Mouse (Mus musculus): ENCODE data around the gene Ager.

The Ager gene

DNA sequence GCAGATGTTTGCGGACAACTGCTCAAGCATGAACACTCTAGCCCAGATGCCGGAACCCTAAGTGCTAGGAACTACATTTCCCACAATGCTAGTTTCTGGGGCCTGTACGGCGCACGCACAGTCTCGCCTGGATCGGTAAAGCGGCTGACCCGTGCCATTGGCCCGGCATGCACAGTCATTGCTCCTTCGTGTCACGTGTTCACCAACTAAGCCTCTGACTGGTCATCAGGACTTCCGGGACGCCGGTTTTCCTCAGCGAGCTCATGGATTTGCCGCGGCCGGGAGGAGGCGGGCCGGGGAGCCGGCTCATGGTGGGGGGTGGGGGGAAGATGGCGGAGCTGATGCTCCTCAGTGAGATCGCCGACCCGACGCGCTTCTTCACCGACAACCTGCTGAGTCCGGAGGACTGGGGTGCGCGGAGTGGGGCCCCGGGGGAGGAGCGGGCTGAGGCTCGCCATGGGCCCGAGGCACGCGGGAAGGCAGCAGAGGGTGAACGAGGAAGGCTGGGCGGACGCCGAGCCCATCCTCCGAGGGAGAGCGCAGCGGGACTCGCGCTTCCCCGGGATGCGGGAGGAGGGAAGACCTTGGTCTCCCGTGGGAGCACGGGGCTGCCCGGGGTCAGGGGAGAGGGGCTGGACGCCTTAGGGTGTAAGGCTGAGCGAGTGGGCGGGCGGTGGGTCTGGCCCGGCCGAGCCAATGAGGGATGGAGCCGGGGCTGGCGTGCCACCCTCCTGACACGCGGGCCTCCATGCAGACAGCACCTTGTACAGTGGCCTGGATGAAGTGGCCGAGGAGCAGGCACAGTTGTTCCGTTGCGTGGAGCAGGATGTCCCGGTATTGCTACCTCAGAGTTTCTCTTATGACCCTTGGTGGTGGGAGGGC lies 49.5 kb downstream of the Ager start, which contains the start of gene Atf6b:
Gene Atf6b, plus strand, starts transcription at position 241 of the 882 bp plus-strand sequence.
- no peak; the same call in 1 of the 2 replicates for TF ChIP-seq GATA4 (IDR thresholded peaks at IDR 0.05; ENCODE audit: insufficient replicate concordance, low read length)

DNA sequence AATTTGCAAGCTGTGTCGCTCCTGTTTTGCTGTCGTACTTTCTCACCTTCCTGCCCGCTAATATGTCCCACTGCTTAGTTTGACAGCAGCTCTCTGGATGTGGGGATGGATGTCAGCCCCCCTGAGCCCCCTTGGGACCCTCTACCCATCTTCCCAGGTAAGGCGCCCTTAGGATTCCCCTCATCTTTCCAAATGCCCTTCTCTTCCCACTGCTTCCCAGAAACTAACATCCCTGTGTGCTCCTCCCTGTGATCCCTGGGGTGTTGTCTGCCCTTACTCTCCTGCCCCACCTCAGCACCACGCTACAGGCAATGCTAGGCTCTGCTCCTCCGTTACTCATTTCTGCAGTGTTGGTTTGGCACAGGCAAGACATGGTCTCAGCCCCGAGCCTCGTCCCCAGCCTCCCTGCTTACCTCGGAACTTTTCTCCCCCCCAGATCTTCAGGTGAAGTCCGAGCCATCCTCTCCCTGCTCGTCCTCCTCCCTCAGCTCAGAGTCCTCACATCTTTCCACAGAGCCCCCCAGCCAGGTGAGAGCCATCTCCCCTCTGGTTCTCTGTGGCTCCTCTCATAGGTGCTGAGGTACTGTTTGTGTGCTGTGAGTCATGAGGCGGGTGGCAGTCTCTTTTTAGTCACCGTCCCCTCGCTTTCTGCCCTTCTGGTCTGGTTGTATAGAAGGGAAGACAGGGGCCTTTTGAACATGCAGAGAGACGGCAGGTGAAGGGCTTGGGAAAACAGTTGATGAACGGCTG lies 50.7 kb downstream of the Ager start:
- no peak for TF ChIP-seq GATA4 (IDR thresholded peaks at IDR 0.05; ENCODE audit: insufficient replicate concordance, low read length)

DNA sequence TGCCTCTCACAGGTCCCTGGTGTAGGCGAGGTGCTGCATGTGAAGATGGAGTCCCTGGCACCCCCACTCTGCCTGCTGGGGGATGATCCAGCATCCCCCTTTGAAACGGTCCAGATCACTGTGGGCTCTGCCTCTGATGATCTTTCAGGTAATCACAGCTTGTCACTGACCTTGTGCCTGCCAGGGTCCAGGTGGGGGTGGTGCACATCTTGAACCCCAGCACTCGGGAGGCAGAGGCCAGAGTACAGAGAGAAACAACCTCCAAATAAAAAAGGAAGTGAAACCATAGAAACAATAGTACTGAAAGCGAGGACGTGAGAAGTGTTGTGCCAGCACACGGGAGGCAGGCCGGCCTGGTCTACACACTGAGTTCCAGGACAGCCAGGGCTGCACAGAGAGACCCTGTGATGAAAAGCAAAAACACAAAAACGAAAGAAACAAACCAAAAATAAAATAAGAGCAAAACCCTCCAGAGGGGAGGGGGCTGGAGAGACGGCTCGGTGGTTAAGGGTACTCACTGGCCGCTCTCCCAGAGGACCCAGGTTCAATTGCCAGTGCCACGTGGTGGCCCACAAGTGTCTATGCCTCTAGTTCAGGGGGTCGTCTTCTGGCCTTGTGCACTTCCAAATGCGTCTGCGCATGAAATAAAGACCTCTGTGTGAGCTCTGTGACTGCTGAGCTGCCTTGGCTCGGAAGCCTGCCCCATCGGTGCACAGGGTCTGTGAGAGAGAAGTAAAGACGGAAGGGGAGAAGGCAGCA lies 51.6 kb downstream of the Ager start:
- TF ChIP-seq GATA4 (IDR thresholded peaks at IDR 0.05; ENCODE audit: insufficient replicate concordance, low read length): no peak

Data from liver, adult (tissue).